Mouse (Mus musculus): ENCODE measurements around the gene Sgms2. TPM values are rescaled to one million over a fixed set of nuclear protein-coding genes. Genes with fewer than 3 reads are reported as not detected.

Gene Sgms2
- polyA plus RNA-seq, 1 experiment from 2014 or later: 8.8 TPM

DNA sequence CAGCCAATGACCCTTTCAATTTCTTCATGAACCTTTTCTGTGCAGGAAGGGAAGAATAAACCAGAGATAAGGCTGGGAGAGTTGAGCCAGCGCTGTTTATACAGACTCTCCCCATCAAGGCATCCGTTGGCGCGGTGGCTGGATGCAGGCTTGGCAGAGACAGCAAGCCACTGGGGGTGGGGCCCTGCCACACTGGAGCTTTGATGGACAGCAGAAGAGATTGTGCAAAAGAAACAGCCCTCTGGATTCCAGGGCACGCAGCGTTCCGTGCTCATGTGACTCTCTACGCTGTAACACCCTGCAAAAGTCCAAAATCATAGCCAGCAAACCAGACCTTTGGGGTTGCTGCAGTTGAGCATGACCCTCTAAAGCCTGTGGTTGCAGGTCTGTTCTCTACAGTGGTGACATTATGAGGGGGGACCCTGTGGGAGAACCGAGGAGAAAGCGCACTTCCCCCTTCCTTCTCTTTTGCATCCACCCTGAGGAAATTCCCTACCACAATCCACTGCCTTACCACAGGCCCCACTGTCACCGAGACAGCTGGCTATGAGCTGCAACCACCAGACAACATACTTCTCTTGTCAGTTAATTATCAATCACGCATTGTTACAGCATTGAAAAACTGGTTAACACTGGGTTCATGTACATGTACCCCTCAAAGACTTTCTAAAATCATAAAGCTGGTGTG, 195.6 kb downstream of the Sgms2 start:
- no peaks in the 10 kb centered on the region for H3K4me1 ChIP-seq (ENCODE audit: control insufficient read depth, insufficient read depth, low read length)
- no peak overlapping the region for H3K9ac ChIP-seq (replicated peaks; ENCODE audit: low read depth, low read length)
- no peak overlapping the region for H3K4me2 ChIP-seq (replicated peaks; ENCODE audit: low read depth, low read length)
- ATAC-seq (ENCODE audit: insufficient number of reproducible peaks, insufficient read depth, low FRiP score, low read depth): no peak
- no peaks in the 10 kb centered on the region for H3K9me3 ChIP-seq (ENCODE audit: control insufficient read depth, low read depth, low read length)
- H3K4me3 ChIP-seq (ENCODE audit: low read depth, low read length): no peak overlapping the region
- H3K27ac ChIP-seq (ENCODE audit: low read length): no peak overlapping the region
- no peaks in the 10 kb centered on the region for H3K27me3 ChIP-seq (ENCODE audit: control insufficient read depth, insufficient read depth, low read length)
- H3K36me3 ChIP-seq (ENCODE audit: control insufficient read depth, insufficient read depth, low read length): no peaks in the 10 kb centered on the region
- WGBS: 65% methylated on average over 12 of the region's 12 CpGs

DNA sequence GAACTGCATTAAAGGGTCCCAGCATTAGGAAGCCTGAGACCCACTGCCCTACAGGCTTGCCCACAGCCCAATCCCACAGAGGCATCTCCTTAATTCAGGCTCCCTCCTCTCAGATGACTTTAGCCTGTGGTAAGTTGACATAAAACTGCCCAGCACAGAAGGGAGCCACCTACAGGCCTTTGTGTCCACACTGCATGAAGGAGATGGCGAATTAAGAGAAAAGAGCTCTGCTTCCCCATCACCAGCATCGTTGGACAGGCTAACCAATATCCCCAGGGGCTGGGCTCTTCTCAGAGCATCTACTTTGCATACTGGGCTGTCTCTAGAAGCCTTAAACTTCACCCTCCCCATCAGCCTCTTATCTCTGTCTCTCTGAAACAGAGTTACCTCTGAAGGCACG, 196.7 kb downstream of the Sgms2 start:
- no peak for ATAC-seq (ENCODE audit: insufficient number of reproducible peaks, insufficient read depth, low FRiP score, low read depth)
- Histone ChIP-seq H3K27me3 (ENCODE audit: control insufficient read depth, insufficient read depth, low read length) (no peaks in the 10 kb centered on the region), H3K9me3 (ENCODE audit: control insufficient read depth, low read depth, low read length) (no peaks in the 10 kb centered on the region), H3K36me3 (ENCODE audit: control insufficient read depth, insufficient read depth, low read length) (no peaks in the 10 kb centered on the region), H3K4me1 (ENCODE audit: control insufficient read depth, insufficient read depth, low read length) (0 out of 2 replicates have a peak, but pooled peaks cover under 1% of the 10 kb centered on the region), H3K4me2 (replicated peaks; ENCODE audit: low read depth, low read length) (no peak overlapping the region), H3K4me3 (ENCODE audit: low read depth, low read length) (no peak overlapping the region), H3K27ac (ENCODE audit: low read length) (no peak overlapping the region), H3K9ac (replicated peaks; ENCODE audit: low read depth, low read length) (no peak overlapping the region)
- 39% methylated on average over 3 of the region's 3 CpGs for WGBS

DNA sequence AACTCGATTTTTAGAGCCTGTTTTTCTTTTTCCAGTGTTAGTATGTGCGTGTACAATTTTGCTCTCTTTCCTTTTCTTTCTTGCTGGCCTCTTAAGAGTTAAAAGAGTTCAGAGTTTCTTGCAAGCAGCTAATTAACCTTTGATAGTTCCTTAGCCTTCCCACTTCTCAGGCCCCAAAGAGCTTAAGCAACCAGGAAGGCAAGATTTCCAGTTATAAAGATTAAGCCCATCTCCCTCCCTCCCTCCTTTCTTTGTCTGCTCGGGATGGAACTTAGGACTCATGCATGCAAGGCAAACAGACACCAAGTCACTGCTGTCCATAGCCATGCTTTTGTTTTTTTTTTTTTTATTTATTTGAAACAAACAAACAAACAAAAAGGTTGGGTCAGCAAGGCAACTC, 198.3 kb downstream of the Sgms2 start:
- 65% methylated on average over 3 of the region's 3 CpGs for WGBS
- no peak for ATAC-seq (ENCODE audit: insufficient number of reproducible peaks, insufficient read depth, low FRiP score, low read depth)

DNA sequence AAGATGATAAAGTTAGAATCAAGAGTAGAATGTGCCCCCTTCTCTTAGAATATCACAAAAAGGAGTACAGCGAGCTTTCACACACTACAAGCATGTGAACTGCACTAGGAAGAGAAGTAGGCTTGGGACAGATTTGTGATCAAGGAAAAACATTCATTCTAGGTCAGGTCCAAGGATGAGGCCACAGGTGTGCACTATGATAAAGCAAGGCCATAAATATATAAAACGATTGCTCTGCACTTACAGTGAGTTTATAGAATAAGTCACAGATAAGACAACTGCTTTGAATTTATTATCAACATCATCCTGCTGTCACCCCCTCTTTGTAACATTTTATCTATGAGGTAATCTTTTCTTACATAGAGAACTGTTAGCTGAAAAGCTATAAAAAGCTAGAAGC, 198.9 kb downstream of the Sgms2 start:
- H3K27me3 ChIP-seq (ENCODE audit: control insufficient read depth, insufficient read depth, low read length): no peaks in the 10 kb centered on the region
- no peaks in the 10 kb centered on the region for H3K9me3 ChIP-seq (ENCODE audit: control insufficient read depth, low read depth, low read length)
- no peak overlapping the region for H3K9ac ChIP-seq (replicated peaks; ENCODE audit: low read depth, low read length)
- H3K36me3 ChIP-seq (ENCODE audit: control insufficient read depth, insufficient read depth, low read length): no peaks in the 10 kb centered on the region
- no peak overlapping the region for H3K27ac ChIP-seq (ENCODE audit: low read length)
- 0 out of 2 replicates have a peak, but pooled peaks cover 2% of the 10 kb centered on the region for H3K4me1 ChIP-seq (ENCODE audit: control insufficient read depth, insufficient read depth, low read length)
- no peak overlapping the region for H3K4me2 ChIP-seq (replicated peaks; ENCODE audit: low read depth, low read length)
- ATAC-seq (ENCODE audit: insufficient number of reproducible peaks, insufficient read depth, low FRiP score, low read depth): no peak
- WGBS: 65% methylated on average over 2 of the region's 2 CpGs
- H3K4me3 ChIP-seq (ENCODE audit: low read depth, low read length): no peak overlapping the region

More for the DNA sequence above, 198.3 kb downstream of the Sgms2 start:
- no peaks in the 10 kb centered on the region for H3K27me3 ChIP-seq (ENCODE audit: control insufficient read depth, insufficient read depth, low read length)
- H3K4me2 ChIP-seq (replicated peaks; ENCODE audit: low read depth, low read length): no peak overlapping the region
- no peaks in the 10 kb centered on the region for H3K9me3 ChIP-seq (ENCODE audit: control insufficient read depth, low read depth, low read length)
- H3K27ac ChIP-seq (ENCODE audit: low read length): no peak overlapping the region
- no peak overlapping the region for H3K9ac ChIP-seq (replicated peaks; ENCODE audit: low read depth, low read length)
- H3K4me3 ChIP-seq (ENCODE audit: low read depth, low read length): no peak overlapping the region
- H3K36me3 ChIP-seq (ENCODE audit: control insufficient read depth, insufficient read depth, low read length): no peaks in the 10 kb centered on the region
- 0 out of 2 replicates have a peak, but pooled peaks cover 2% of the 10 kb centered on the region for H3K4me1 ChIP-seq (ENCODE audit: control insufficient read depth, insufficient read depth, low read length)

DNA sequence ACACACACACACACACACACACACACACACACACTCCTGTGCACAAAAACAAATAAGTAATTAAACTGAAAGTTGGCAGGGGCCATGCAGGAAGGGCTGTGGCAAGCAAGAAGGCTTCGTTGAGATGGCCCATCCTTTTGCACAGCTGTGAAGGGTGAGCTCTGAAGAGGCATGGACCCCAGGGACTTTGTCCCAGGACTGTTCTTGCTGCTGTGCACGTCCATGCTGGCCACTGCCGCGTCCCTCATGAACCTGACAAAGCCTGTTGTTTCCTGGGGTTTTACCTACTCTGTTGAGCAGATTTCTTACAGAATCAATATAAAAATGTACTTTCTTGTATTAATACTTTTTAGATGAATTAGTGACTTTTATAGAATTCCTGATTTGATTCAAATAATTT, 199.3 kb downstream of the Sgms2 start:
- Histone ChIP-seq H3K27me3 (ENCODE audit: control insufficient read depth, insufficient read depth, low read length) (no peaks in the 10 kb centered on the region), H3K4me3 (ENCODE audit: low read depth, low read length) (no peak overlapping the region), H3K9ac (replicated peaks; ENCODE audit: low read depth, low read length) (no peak overlapping the region), H3K4me2 (replicated peaks; ENCODE audit: low read depth, low read length) (no peak overlapping the region), H3K36me3 (ENCODE audit: control insufficient read depth, insufficient read depth, low read length) (no peaks in the 10 kb centered on the region), H3K9me3 (ENCODE audit: control insufficient read depth, low read depth, low read length) (no peaks in the 10 kb centered on the region), H3K27ac (ENCODE audit: low read length) (no peak overlapping the region), H3K4me1 (ENCODE audit: control insufficient read depth, insufficient read depth, low read length) (0 out of 2 replicates have a peak, but pooled peaks cover 2% of the 10 kb centered on the region)
- ATAC-seq (ENCODE audit: insufficient number of reproducible peaks, insufficient read depth, low FRiP score, low read depth): no peak
- 89% methylated on average over 4 of the region's 4 CpGs for WGBS

DNA sequence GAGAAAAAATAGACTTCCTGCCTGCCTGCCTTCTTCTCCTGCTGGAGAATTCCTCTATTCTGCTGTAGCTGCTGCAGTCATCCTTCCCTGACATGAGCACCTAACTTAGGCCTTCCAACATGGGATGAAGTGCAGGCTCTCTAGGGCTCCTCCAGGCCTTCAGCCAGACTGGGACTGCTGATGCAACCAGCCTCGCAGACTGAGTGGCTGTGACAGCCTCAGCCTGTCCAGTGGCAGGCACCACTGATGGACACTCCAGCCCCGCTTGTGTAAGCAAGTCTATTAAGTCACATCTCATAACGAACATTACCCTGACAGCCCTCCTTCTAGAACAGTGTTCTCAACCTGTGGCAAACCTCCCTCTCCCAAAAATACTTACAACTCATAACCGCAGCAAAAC, 217.1 kb downstream of the Sgms2 start:
- H3K36me3 ChIP-seq (ENCODE audit: control insufficient read depth, insufficient read depth, low read length): no peaks in the 10 kb centered on the region
- no peak overlapping the region for H3K4me3 ChIP-seq (ENCODE audit: low read depth, low read length)
- H3K27me3 ChIP-seq (ENCODE audit: control insufficient read depth, insufficient read depth, low read length): no peaks in the 10 kb centered on the region
- H3K9ac ChIP-seq (replicated peaks; ENCODE audit: low read depth, low read length): no peak overlapping the region
- H3K9me3 ChIP-seq (ENCODE audit: control insufficient read depth, low read depth, low read length): no peaks in the 10 kb centered on the region
- 80% methylated on average over 4 of the region's 4 CpGs for WGBS
- no peak overlapping the region for H3K4me2 ChIP-seq (replicated peaks; ENCODE audit: low read depth, low read length)
- no peak overlapping the region for H3K27ac ChIP-seq (ENCODE audit: low read length)
- no peak for ATAC-seq (ENCODE audit: insufficient number of reproducible peaks, insufficient read depth, low FRiP score, low read depth)
- peaks cover 10% of the 10 kb centered on the region; the same call in 1 of the 2 replicates for H3K4me1 ChIP-seq (ENCODE audit: control insufficient read depth, insufficient read depth, low read length)

DNA sequence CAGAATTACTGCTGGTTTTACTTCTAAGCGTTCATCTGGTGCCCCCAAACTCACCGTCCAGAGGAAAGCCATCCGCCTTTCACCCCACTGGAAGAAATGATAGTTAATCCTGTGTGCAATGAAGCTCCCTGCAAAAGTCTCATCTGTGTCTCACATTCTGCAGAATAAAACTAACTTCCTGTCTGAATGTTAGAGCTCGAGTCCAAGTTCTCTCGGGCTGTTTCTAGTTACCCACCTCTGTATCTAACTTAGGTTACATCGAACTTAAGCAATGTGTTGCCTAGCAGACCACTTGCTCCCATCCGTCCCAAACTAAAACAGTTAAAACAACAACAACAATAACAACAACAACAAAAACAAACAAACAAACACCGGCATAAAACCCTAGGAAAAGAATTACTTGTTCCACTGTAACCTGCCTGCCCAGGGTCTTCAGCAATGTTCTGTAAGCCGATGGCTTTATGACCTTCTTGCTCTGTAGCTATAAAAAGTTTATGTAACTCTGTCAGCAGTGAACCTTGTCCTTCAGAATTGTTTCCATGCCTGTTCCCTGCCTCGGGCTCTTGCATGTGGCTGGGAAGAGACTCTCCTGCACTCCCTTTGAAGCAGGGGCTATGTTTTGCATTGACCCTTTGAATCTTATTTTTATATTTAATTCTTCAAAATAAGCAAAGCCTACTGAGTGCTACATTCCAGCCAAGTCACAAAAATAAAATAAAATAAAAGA, 218.7 kb downstream of the Sgms2 start:
- H3K36me3 ChIP-seq (ENCODE audit: control insufficient read depth, insufficient read depth, low read length): no peaks in the 10 kb centered on the region
- H3K4me1 ChIP-seq (ENCODE audit: control insufficient read depth, insufficient read depth, low read length): peaks cover 10% of the 10 kb centered on the region; the same call in 1 of the 2 replicates
- H3K4me2 ChIP-seq (replicated peaks; ENCODE audit: low read depth, low read length): peak overlapping the region; percentile 64
- H3K27ac ChIP-seq (ENCODE audit: low read length): peak overlapping the region; percentile 4; the same call in 1 of the 2 replicates
- no peaks in the 10 kb centered on the region for H3K27me3 ChIP-seq (ENCODE audit: control insufficient read depth, insufficient read depth, low read length)
- H3K9ac ChIP-seq (replicated peaks; ENCODE audit: low read depth, low read length): peak overlapping the region; percentile 59; the same call in 1 of the 2 replicates
- 39% methylated on average over 10 of the region's 10 CpGs for WGBS
- H3K9me3 ChIP-seq (ENCODE audit: control insufficient read depth, low read depth, low read length): no peaks in the 10 kb centered on the region
- peak overlapping the region; percentile 72 for H3K4me3 ChIP-seq (ENCODE audit: low read depth, low read length)
- no peak for ATAC-seq (ENCODE audit: insufficient number of reproducible peaks, insufficient read depth, low FRiP score, low read depth)

DNA sequence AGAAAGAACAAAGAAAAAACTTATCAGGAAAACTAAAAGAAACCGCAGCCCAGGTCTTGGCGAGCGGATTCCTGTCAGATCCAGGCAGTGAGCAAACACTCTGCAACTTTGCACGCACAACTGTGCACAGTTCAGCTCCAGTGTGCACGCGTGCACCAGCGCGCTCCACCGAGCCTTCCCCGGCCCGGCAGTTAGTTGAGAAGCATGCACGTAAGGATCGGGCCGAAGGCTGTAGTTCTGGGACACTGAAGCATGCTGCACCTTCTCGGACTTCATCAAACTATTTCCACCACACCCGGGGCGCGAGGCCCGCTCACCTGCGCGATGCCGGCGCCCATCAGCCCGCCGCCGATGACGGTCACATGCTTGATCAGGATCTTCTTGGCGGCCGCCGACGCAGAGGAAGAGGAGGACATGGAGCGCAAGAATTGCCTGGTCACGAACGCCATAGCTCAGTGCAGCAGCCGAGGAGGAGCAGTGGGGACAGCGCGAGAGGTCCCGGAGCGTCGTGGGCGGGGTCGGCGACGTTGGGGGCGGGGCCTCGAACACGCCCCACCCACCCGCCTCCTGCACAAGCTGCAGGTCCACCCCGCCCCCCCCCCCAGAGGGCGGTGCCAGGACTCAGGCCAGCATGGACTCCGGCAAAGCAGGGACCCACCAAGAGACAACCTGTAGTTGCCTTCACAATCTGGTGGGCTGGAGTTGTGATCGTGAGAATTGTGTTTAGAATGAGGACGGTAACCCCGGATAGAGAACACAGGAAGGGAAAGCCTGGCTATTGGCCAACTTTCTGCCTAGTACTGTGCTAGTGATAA, 219.4 kb downstream of the Sgms2 start, which contains the start of gene Hadh:
Gene Hadh, minus strand, starts transcription at position 543 of the 815 bp plus-strand sequence.
- Histone ChIP-seq H3K4me2 (replicated peaks; ENCODE audit: low read depth, low read length) (peak within 1 kb of the TSS; percentile 64), H3K9me3 (ENCODE audit: control insufficient read depth, low read depth, low read length) (no peaks in the 10 kb centered on the region), H3K27ac (ENCODE audit: low read length) (peak within 1 kb of the TSS; percentile 74; the same call in 1 of the 2 replicates), H3K4me1 (ENCODE audit: control insufficient read depth, insufficient read depth, low read length) (peaks cover 10% of the 10 kb centered on the region; the same call in 1 of the 2 replicates), H3K27me3 (ENCODE audit: control insufficient read depth, insufficient read depth, low read length) (no peaks in the 10 kb centered on the region), H3K36me3 (ENCODE audit: control insufficient read depth, insufficient read depth, low read length) (no peaks in the 10 kb centered on the region), H3K4me3 (ENCODE audit: low read depth, low read length) (peak within 1 kb of the TSS; percentile 72), H3K9ac (replicated peaks; ENCODE audit: low read depth, low read length) (peak within 1 kb of the TSS; percentile 59)
- ATAC-seq (ENCODE audit: insufficient number of reproducible peaks, insufficient read depth, low FRiP score, low read depth): peak; percentile 89
- under 1% methylated on average over 54 of the region's 54 CpGs for WGBS

Measured in stomach, embryonic 14.5 days (tissue).